Mouse (Mus musculus): ENCODE data around the gene Slc25a38. TPM values are rescaled to one million over a fixed set of nuclear protein-coding genes. Genes with fewer than 3 reads are reported as not detected.

Slc25a38 gene
- polyA plus RNA-seq, 1 experiment from 2014 or later: 40.4 TPM

GRCm38 (mm10) chr9:120151906-120152399, 41.8 kb downstream of the Slc25a38 start:
- H3K9me3 ChIP-seq: no peaks in the 10 kb centered on the region
- no peak overlapping the region for H3K9ac ChIP-seq
- H3K4me1 ChIP-seq: no peaks in the 10 kb centered on the region
- no peak overlapping the region for H3K4me3 ChIP-seq
- H3K4me2 ChIP-seq (replicated peaks): no peak overlapping the region
- 68% methylated on average over 12 of the region's 12 CpGs for WGBS
- H3K27ac ChIP-seq: no peak overlapping the region
- no peak for ATAC-seq (ENCODE audit: insufficient number of reproducible peaks, insufficient read depth, low FRiP score, low TSS enrichment)
- 0 out of 2 replicates have a peak, but pooled peaks cover 2% of the 10 kb centered on the region for H3K27me3 ChIP-seq
- H3K36me3 ChIP-seq: no peaks in the 10 kb centered on the region

DNA sequence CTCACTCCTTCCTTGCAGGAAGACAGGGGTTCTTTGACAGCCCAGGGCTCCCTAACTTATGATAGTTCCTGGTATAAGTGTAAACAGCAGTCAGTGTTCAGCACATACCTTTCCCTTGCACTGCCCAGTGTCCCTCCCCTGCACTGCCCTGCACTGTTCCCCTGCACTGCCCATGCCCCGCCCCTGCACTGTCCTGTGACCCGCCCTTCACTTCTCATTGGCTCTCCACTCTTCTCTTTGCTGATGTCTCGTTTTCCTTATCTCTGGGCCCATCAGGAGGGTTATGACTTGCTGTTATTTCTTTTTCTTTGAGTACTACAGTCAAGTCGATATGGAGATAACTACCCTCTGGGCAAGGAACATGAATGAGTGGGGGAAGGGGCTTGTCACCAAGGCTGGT, 47.9 kb downstream of the Slc25a38 start:
- no peak overlapping the region for H3K4me2 ChIP-seq (replicated peaks)
- H3K9me3 ChIP-seq: no peaks in the 10 kb centered on the region
- H3K9ac ChIP-seq: no peak overlapping the region
- H3K4me3 ChIP-seq: no peak overlapping the region
- 37% methylated on average over 4 of the region's 4 CpGs for WGBS
- 0 out of 2 replicates have a peak, but pooled peaks cover 2% of the 10 kb centered on the region for H3K27me3 ChIP-seq
- ATAC-seq (ENCODE audit: insufficient number of reproducible peaks, insufficient read depth, low FRiP score, low TSS enrichment): no peak
- no peaks in the 10 kb centered on the region for H3K36me3 ChIP-seq
- peaks cover 3% of the 10 kb centered on the region; the same call in 1 of the 2 replicates for H3K4me1 ChIP-seq
- H3K27ac ChIP-seq: no peak overlapping the region

DNA sequence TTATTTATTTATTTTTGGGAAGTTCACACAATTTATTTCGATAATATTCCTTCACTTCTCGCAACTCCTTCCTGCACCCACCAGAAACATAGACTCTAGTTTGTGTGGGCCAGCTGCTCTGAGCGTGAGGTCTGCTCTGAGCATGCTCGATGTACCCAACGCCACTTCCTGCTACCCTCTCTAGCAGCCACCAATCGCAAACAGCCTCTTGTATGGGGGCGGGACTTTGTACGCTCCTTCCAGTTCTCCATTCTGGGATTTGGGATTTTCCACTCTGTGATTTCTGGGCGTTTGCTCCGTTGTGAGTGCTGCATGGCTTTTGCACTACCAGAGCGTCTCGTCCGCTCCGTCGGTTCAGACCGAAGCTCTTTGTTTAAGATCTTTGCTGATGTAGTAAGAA, 53.7 kb downstream of the Slc25a38 start:
- H3K9ac ChIP-seq: no peak overlapping the region
- H3K4me2 ChIP-seq (replicated peaks): no peak overlapping the region
- no peak overlapping the region for H3K27ac ChIP-seq
- no peaks in the 10 kb centered on the region for H3K4me1 ChIP-seq
- H3K27me3 ChIP-seq: no peaks in the 10 kb centered on the region
- no peak for ATAC-seq (ENCODE audit: insufficient number of reproducible peaks, insufficient read depth, low FRiP score, low TSS enrichment)
- H3K9me3 ChIP-seq: no peaks in the 10 kb centered on the region
- WGBS: 87% methylated on average over 16 of the region's 16 CpGs
- H3K4me3 ChIP-seq: no peak overlapping the region
- no peaks in the 10 kb centered on the region for H3K36me3 ChIP-seq

GRCm38 (mm10) chr9:120167826-120168225, 57.7 kb downstream of the Slc25a38 start:
- H3K4me1 ChIP-seq: no peaks in the 10 kb centered on the region
- H3K9ac ChIP-seq: no peak overlapping the region
- no peak overlapping the region for H3K4me3 ChIP-seq
- H3K36me3 ChIP-seq: no peaks in the 10 kb centered on the region
- no peak overlapping the region for H3K4me2 ChIP-seq (replicated peaks)
- H3K27ac ChIP-seq: no peak overlapping the region
- no peak for ATAC-seq (ENCODE audit: insufficient number of reproducible peaks, insufficient read depth, low FRiP score, low TSS enrichment)
- H3K27me3 ChIP-seq: no peaks in the 10 kb centered on the region
- 67% methylated on average over 11 of the region's 11 CpGs for WGBS
- H3K9me3 ChIP-seq: no peaks in the 10 kb centered on the region

DNA sequence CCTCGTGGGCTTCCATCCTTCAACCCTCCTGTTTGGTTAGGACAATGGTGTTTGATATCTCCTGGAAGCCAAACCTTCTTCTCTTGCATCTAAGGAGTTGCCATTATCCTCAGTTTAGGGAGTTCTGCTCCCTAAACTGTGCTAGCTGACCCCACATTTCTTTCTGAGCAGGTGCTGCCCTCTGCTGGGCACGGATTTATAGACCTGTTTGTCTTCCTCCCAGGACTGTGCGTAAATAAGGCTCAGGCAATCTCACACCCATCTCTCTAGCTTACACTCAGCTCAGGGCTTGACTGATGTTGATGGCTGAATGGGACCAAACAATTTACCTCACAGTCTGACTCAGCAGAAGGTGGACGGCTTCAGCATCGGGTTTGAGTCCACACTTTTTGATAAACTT, 61.1 kb downstream of the Slc25a38 start:
- H3K9ac ChIP-seq: no peak overlapping the region
- WGBS: 38% methylated on average over 5 of the region's 5 CpGs
- no peak overlapping the region for H3K27ac ChIP-seq
- no peak overlapping the region for H3K4me3 ChIP-seq
- no peaks in the 10 kb centered on the region for H3K4me1 ChIP-seq
- H3K27me3 ChIP-seq: no peaks in the 10 kb centered on the region
- ATAC-seq (ENCODE audit: insufficient number of reproducible peaks, insufficient read depth, low FRiP score, low TSS enrichment): no peak
- no peaks in the 10 kb centered on the region for H3K9me3 ChIP-seq
- no peaks in the 10 kb centered on the region for H3K36me3 ChIP-seq
- no peak overlapping the region for H3K4me2 ChIP-seq (replicated peaks)

Other genes starting within 250 kb of the Slc25a38 start
- 65.1 and 69.6 TPM in 2 replicates for gene Wdr48, start 215.5 kb upstream of the Slc25a38 start, polyA plus RNA-seq (2016; fragmentation: Nextera tagmentation; extraction: Ambion mirVana)
- 27.0 and 28.8 TPM in 2 replicates for gene Gorasp1, start 172.8 kb upstream of the Slc25a38 start, polyA plus RNA-seq (2016; fragmentation: Nextera tagmentation; extraction: Ambion mirVana)
- 0.23 and 0.37 TPM in 2 replicates for gene Ttc21a, start 172.8 kb upstream of the Slc25a38 start, polyA plus RNA-seq (2016; fragmentation: Nextera tagmentation; extraction: Ambion mirVana)
- 3.4 and 4.6 TPM in 2 replicates for gene Csrnp1, start 125.7 kb upstream of the Slc25a38 start, polyA plus RNA-seq (2016; fragmentation: Nextera tagmentation; extraction: Ambion mirVana)
- gene Xirp1, start 86.8 kb upstream of the Slc25a38 start, polyA plus RNA-seq (2016; fragmentation: Nextera tagmentation; extraction: Ambion mirVana): 0.33 and 0.37 TPM in 2 replicates
- gene Cx3cr1, start 40.5 kb upstream of the Slc25a38 start, polyA plus RNA-seq (2016; fragmentation: Nextera tagmentation; extraction: Ambion mirVana): 7.5 and 8.0 TPM in 2 replicates
- gene Ccr8, start 18.3 kb upstream of the Slc25a38 start, polyA plus RNA-seq (2016; fragmentation: Nextera tagmentation; extraction: Ambion mirVana): 0.23 TPM in 1 of 2 replicates, not detected in the other
- gene Rpsa, start 17.3 kb downstream of the Slc25a38 start, polyA plus RNA-seq (2016; fragmentation: Nextera tagmentation; extraction: Ambion mirVana): 1,158 and 1,181 TPM in 2 replicates
- 0.14 and 0.37 TPM in 2 replicates for gene Mobp, start 39.3 kb downstream of the Slc25a38 start, polyA plus RNA-seq (2016; fragmentation: Nextera tagmentation; extraction: Ambion mirVana)
- gene Myrip, start 191.1 kb downstream of the Slc25a38 start, polyA plus RNA-seq (2016; fragmentation: Nextera tagmentation; extraction: Ambion mirVana): 0.47 and 0.83 TPM in 2 replicates

Data from embryonic facial prominence, embryonic 12.5 days (tissue).